Mouse (Mus musculus): ENCODE measurements around the gene Cryzl1. TPM values are rescaled to one million over a fixed set of nuclear protein-coding genes. Genes with fewer than 3 reads are reported as not detected.
"Not testable (repeated sequence)": the region's sequence is repeated elsewhere in the genome, so short reads cannot be mapped to it uniquely, and the experiment has no call there.

Cryzl1 gene
- total RNA-seq, 4 experiments from 2014 or later = 49.9 to 75.8 (median 63.0) TPM

DNA sequence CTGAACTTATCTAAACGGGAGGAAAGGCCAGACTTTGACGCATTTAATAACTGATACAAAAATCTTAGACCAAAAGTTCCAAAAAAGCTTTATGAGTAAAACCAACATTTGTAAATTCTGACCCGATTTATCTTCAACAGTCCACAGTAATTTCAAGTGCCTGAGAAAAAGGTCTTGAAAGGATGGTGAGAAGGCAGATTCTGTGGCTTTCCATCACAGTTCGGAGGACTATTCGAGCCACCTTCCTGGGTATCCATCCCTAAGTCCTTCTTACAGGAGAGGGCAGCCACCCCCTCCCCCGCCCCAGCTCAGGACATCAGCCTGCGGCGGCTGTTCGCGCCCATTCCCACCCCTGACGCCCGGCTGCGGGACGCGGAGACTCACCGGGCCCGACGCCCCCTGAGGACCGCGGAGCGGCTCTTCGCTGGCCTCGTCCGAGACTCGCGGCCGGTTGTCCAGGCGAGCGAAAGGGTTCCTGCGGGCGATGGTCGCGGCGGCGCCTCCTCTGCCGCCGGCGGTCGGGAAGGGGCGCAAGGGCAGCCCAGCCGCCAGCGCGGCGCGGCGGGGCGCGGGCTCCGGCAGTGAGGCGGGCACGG lies 40.7 kb downstream of the Cryzl1 start:
- no peak for DNase-seq

DNA sequence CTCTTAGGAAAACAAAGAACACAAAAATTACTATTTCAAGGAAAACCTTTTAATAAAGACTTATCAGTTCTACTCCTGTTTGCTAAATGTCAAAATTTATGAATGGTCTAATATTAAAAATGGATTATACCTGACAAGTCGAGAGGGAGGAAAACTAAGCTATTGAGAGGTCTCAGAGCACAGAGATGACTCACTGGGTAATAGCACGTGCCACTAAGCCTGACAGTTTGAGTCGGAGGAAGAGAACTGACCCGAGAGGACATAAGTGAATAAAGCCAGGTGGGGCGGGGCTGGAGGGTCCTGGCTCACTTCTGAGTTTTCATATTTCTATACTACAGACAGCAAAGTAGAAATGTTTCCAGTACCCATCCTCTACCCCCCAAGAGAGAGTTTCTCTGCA lies 42.4 kb downstream of the Cryzl1 start:
- DNase-seq = no peak

DNA sequence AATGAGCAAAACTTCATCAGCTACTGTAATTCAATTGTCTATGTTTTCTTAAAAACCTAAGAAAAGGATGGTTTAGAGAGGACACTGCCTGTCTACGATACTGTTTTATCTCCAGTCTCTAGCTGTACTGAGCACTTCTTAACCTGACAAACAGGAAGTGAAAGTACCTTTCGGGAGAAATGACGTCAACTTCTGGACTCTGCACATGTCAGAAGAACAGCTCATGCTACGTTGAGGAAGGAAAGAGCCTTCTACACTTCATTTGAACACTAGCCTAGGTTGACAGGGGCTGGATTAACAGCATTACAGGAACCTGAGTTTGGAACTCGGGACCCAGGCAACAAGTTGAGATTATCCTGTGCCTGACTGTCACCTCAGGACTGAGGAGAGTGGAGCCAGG lies 43.2 kb downstream of the Cryzl1 start:
- no peak for DNase-seq

DNA sequence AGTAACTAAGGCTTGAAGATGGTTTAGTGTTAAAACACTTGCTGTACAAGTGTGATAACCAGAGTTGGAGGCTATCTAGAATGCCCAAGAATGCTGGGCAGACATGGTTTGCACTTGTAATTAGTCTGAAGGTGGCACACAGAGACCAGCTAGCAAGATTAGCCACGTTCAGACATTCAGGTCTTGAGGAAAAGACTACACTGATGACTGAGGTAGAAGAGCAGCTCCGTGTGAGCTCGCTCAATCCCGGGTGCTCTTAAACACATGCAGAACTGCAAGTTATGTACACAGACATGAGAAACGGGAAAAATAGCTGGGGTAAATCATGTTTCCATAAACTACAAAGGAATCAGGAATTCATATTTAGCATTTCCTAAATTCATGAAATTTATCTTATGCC lies 48.1 kb downstream of the Cryzl1 start:
- DNase-seq = no peak

DNA sequence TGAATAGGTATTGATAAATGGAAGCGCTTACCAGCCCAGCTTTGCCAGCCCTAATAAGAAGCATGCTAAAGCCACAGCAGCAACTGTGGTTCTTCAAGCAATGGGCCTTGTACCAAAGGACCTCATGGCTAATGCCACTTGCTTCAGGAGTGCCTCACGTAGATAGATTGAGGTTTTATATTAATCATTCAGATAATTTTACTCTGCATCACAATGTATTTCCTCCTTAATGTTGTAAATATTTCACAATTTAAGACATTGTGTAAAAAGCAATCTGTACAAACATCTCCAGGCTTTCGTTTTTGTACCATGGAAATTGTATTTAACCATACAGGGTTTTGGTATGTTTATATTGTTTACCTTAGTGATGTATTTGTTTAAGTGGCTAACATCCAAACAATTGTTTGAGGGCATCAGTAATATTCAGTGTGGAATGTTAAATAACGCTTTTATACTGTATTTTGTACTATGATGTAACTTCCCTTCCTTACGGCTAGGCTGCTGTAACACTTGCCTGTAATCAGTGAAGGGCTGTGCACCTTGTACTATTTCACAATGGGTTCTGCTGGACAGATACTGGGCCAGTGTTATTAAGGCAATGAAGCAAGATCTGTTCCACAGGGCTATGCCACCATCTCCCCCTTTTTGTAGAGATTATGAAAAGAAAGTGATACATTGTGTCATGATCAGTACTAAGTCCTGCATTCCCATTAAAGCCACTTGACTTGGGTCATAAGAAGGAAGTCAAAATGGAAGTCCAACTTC lies 50.4 kb downstream of the Cryzl1 start:
- no peak for DNase-seq

DNA sequence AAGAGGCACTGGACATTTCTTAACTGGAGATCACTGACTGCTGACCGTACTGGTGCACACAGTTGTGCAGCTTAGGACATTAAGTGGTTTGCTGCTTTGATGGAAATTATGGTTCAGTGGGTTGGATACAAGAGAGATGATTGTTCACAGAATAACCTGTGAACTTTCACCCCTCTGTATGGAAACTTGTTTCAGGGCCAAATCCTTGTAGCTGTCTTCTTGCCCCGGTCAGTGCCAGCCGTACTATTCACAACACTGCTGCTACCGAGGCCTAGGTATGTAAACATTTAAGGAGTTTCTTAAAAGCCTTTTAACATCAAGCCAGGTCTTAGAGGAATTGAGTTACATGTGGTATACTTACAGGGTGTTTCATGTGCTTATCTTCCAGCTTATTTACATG lies 54.3 kb downstream of the Cryzl1 start:
- no peak for DNase-seq

DNA sequence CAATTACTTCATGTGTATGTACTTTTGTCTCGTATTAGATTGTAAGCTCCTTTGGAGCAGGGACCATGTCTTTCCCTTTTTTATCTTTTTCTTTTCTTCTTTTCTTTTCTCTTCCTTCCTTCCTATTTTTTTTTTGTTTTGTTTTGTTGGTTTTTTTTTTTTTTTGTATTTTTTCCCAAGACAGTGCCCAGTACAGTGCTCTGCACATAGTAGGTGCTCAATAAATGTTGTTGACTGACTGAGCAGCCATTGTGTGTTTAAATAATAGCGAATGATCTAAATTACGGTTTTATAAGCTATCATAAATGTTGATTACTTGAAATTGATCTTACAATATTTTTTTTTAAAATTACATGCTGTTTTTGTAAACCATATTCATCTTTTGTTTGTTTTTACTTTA lies 65.0 kb downstream of the Cryzl1 start:
- DNase-seq = no peak

DNA sequence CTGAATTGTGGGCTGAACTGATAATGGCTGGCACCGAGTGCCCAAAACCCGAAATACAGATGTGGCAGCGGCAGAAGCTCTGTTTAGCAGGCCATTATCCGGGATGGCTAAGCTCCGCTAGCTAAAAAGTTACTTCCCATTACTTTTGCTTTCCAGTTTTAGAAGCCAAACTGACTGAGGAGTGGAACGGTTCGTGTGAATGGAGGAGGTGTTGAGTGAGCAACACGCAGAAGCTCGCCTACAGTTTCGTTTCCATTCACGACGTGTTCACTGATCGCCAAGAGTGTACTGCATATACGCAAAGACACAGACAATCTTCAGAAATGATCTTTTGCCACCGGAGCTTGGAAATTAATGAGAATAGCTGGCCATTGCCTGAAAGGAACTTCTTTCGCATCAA lies 66.4 kb downstream of the Cryzl1 start:
- DNase-seq = no peak

DNA sequence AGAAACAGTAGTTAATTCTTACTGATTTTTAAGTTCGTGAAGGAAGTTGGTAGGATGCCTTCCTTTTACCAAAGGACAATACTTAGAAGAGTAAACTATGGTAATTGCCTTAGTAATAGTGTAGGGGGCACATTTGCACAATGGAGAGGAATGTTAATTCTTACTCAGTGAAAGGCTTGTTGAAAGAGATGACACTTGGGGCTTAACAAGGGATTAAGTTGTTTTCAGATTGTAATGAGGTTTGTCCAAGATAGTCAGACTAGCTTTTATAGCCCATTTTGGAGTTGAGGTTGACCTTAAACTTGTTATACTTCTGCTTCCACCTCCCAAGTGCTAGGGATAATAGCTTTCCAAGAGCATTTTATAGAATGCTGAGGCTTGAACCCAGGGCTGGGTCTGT lies 67.4 kb downstream of the Cryzl1 start:
- no peak for DNase-seq

DNA sequence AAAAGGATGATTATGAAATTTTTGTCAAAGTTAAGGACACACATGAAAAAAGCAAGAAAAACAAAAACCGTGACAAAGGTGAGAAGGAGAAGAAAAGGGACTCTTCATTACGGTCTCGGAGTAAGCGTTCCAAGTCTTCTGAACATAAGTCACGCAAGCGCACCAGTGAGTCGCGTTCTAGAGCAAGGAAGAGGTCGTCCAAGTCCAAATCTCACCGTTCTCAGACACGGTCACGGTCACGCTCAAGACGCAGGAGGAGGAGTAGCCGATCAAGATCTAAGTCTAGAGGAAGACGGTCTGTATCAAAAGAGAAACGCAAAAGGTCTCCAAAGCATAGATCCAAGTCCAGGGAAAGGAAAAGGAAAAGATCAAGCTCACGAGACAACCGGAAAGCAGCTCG lies 69.0 kb downstream of the Cryzl1 start:
- DNase-seq = no peak

DNA sequence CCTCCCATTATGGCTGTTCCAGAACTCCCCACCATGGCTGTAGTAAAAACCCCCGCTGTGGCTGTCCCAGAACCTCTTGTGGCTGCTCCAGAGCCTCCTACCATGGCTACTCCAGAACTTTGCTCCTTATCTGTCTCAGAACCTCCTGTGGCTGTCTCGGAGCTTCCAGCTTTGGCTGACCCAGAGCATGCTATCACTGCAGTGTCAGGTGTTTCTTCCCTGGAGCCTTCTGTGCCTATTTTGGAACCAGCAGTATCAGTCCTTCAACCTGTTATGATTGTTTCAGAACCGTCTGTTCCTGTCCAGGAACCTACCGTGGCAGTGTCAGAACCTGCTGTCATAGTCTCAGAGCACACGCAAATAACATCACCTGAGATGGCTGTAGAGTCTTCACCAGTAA lies 70.3 kb downstream of the Cryzl1 start:
- DNase-seq = no peak

DNA sequence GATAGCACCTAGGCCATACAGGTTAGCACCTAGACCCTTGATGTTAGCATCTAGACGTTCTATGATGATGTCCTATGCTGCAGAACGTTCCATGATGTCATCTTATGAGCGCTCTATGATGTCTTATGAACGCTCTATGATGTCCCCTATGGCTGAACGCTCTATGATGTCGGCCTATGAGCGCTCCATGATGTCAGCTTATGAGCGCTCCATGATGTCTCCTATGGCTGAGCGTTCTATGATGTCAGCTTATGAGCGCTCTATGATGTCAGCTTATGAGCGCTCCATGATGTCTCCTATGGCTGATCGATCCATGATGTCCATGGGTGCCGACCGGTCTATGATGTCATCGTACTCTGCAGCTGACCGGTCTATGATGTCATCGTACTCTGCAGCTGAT lies 71.5 kb downstream of the Cryzl1 start:
- no peak for DNase-seq

DNA sequence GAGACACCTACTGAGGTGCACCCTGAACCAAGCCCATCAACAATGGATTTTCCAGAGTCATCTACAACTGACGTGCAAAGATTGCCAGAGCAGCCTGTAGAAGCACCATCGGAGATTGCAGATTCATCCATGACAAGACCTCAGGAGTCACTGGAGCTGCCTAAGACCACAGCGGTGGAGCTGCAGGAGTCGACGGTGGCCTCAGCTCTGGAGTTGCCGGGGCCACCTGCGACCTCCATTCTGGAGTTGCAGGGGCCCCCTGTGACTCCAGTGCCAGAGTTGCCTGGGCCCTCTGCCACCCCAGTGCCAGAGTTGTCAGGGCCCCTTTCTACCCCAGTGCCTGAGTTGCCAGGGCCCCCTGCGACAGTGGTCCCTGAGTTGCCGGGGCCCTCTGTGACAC lies 73.5 kb downstream of the Cryzl1 start:
- no peak for DNase-seq

DNA sequence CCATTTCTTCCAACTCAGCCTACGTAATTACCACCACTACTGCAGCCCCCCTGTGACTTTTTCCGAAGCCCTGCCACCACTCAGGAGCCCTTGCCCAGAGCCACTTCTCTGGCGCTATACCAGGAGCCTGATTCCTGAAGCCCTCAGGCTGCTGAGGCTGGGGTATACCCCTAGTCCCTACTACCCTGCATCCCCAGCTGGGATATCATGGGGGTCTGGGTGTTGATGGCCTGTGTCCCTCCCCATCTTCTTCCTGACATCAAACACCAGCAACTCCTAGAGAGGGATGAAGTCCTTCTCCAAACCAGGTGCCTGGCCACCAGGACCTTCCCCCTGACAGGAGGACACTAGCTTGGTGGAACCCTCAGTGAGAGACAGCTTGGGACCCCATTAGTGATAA lies 76.6 kb downstream of the Cryzl1 start:
- DNase-seq = no peak

DNA sequence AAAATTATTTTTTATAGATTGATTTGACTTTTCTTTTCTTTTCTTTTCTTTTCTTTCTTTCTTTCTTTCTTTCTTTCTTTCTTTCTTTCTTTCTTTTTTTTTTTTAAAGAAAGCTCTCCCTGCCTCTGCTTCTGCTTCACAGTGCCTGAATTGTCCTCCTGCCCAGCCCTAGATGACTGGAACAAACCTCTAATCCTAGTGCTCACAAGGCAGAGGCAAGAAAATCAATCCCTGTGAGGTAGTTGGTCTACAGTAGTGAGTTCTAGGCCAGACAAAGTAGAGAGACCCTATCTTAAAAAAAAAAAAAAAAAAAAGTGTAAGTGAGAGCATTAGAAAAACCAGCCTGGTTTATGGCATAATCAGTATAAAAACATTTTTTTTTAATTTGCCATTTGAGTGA lies 79.0 kb downstream of the Cryzl1 start:
- no peak for DNase-seq

DNA sequence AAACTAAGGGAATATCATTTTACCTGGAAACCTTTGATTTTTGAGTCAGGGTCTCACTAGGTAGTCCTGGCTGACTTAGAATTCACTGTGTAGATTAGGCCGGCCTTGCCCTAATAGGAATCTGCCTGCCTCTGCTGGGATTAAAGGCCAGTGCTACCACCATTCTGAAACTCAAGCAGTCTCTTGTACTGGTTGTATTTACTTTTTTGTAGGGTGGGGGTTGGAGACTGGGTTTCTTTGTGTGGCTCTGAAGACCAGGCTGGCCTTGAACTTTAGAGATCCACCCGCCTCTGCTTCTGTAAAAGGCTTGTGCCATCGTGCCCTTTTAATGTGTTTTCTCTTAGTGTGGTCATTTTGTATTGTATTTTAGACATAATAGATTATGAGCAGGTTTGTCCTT lies 79.5 kb downstream of the Cryzl1 start:
- DNase-seq = no peak

DNA sequence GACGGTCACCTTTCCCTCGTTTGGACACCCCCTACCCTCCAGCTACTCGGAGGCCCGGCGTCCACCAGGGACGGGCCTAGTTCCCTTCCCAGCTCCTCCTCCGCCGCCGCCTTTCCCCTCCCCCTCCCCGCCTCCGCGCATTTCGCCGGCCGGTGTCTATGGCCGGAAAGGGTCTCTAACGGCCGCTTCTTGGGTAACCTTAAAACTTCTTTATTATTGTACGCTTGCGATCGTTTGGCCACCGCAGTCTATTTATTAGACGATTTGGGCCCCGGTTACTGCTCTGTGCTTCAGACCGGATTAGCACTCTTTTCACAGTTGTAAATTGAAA lies 80.6 kb downstream of the Cryzl1 start:
- peak; percentile 71 for DNase-seq

DNA sequence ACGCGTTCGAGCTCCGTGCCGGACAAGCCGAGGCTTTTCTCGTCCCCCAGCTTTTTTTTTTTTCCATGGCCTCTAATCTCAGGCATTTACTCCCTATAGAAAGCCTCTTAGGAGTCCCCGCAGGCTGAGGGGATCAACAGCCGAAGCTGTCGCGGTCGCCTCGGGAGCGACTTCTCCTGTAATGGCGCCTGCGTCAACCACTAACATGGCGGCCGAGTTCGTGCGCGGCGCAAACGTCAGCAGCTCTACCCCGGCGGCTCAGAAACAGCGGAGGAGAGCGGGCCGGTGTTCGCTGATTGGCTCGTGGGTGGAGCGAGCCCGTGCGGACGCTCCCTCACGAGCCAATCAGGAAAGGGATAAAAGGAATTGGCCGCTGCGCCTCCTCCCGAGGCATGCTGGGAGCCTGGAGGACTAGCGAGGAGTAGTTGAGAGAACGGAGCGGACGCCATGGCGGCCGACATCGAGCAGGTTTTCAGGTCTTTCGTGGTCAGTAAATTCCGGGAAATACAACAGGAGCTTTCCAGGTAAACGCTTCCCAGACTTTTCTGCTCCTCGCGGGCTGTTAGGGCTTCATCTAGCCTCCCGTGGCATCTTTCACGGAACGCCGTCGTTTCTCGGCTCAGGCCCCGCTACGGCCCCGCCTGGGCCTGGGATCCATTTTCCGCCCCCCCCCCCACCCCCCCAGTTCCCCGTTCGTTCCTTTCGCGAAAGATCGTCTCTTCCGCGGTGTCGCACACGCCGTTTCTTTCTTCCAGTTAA lies 81.1 kb downstream of the Cryzl1 start, which contains the start of gene Son:
Son (plus strand) TSS at position 46 of the 759 bp plus-strand sequence.
- DNase-seq = peak; percentile 97

DNA sequence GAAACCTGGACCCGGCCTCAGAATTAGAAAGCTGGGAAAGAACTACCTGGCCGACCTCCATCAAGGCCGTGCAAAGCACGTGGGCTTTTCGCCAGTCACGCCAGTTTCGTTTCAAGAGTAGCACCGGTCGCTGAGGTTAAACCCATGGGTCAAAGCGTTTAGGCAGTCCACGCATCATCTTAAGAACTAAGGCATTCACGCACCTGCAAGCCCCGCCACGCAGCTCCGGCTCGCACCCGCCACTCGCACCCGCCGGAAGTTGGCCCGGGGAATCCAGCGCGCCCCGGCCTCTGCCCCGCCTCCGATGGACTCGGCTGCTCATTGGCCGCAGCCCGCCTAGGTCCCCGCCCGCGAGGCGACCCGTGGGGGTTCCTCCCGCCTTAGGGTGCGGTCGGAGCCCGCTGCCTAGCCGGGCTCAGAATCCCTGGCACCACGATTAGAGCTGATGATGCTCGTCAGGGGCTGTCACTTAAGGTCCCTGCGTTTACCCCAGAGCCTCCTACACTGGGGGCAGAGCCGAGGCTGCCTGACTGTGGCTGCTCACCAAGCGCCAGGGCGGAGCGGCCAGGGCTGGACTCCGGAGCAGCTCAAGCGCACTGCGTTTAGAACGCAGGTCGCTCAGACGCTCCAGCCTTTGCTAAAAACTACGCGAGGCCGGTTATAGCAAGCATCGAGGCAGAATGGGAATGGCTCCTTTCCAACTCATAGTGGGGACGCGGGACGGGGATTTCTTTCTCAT lies 81.9 kb downstream of the Cryzl1 start, which contains the start of gene Gart:
Gart (minus strand) TSS at position 272 of the 739 bp plus-strand sequence.
- peak; percentile 93 for DNase-seq

DNA sequence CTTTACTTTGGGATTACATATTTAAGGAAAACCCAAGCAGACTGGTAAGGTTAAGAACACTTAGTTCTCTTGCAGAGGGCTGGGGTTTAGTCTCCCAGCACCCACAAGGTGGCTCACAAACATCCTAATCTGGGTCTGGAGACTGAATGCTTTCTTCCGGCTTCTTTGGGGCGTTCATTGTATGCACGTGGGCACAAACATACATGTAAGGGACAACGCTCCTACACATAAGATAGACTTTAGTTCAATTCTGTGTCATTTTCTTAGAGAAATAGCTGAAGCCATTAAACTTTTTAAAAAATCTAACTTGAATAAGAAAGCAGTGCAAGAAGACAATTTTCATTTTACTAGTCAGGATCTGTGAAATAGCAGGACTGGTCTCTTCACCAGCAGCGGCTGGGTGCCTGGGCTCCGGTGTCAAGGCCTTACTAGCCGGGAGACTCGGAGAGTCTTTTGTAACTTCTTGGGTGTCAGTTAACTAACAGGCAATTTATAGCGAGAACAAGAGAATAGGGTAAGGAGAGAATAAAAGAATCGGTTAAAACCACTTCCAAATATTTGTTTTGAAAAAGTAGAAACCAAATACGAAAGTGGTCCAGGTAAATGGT lies 82.7 kb downstream of the Cryzl1 start:
- no peak for DNase-seq

DNA sequence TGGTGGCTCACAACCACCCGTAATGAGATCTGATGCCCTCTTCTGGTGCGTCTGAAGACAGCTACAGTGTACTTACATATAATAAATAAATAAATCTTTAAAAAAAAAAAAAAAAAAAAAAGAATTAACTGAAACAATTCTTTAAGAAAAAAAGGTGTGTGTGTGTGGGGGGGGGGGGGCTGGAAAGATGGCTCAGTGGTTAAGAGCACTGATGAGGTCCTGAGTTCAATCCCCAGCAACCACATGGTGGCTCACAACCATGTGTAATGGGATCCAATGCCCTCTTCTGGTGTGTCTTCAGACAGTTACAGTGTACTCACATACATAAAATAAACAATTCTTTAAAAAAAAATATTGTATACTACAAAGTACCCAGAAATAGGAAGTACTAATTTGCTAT lies 83.4 kb downstream of the Cryzl1 start:
- not testable (repeated sequence) for DNase-seq

DNA sequence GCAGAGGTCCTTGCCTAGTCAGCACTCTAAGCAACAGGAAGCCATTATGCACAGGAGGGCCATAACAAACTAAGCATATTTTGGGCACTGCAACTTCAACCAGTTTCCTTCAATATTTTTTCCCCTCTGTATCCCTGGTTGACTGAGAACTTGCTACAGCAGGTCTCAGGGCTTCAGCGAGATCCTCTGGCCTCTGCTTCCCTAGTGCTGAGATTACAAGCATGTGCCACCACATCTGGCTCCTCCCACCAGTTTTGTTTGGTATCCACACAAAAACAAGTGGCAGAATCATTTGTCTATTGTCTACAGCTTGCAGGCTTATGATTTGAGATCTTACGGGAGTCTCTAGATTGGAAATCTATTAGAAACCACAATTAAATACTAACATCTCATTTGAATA lies 83.9 kb downstream of the Cryzl1 start:
- DNase-seq = no peak

DNA sequence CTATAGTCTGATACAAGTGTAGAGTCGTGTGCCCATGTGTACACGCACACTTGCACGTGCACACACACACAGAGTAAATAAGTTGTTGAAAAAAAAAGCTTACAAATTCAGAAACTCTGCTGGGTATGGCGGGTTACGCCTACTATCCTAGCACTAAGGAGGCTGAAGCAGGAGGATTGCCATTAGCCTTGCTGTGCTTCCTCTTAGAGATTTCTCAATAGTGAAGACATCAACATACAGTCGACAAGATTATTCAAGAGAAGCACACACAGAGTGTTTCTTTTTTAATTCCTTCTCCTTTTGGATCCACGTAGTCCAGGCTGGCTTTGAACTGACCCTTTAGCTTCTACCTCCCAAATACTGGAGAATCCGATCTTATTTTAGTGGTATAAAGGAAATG lies 88.6 kb downstream of the Cryzl1 start:
- no peak for DNase-seq

Data from adrenal gland, adult 8-10 months (tissue).